Mouse (Mus musculus) embryonic facial prominence, embryonic 15.5 days (tissue): ENCODE data around the gene Jund. TPM values are rescaled to one million over a fixed set of nuclear protein-coding genes. Genes with fewer than 3 reads are reported as not detected.
A peak's percentile ranks its signal among the peaks of the same experiment; 100 is the strongest.

Source experiments
- ATAC-seq: fragments of 200-750 bp; cut with Nextera tagmentation; 2 replicates; pipeline ENCODE4 v1.8.0; 2017; ENCODE audit warnings: low read depth, moderate TSS enrichment; ENCODE audit not compliant: insufficient number of reproducible peaks, low FRiP score, low TSS enrichment
- H3K27ac ChIP-seq: fragments of 300-500 bp; sonication (generic); replicated peaks from 2 replicates; pipeline ENCODE4 v1.5.1; 2015; ENCODE audit warnings: mild to moderate bottlenecking, inconsistent platforms
- H3K27me3 ChIP-seq: fragments of 300-500 bp; sonication (generic); 2 replicates; pipeline ENCODE4 v1.6.1; 2015; ENCODE audit warnings: inconsistent platforms
- H3K36me3 ChIP-seq: fragments of 300-500 bp; sonication (generic); 2 replicates; pipeline ENCODE4 v1.6.1; 2015; ENCODE audit warnings: mild to moderate bottlenecking, inconsistent platforms
- H3K4me1 ChIP-seq: fragments of 300-500 bp; sonication (generic); 2 replicates; pipeline ENCODE4 v1.6.1; 2015; ENCODE audit warnings: inconsistent platforms
- H3K4me2 ChIP-seq: fragments of 300-500 bp; sonication (generic); replicated peaks from 2 replicates; pipeline ENCODE4 v1.6.1; 2015; ENCODE audit warnings: mild to moderate bottlenecking, inconsistent platforms
- H3K4me3 ChIP-seq: fragments of 300-500 bp; sonication (generic); replicated peaks from 2 replicates; pipeline ENCODE4 v1.5.1; 2015; ENCODE audit warnings: mild to moderate bottlenecking, inconsistent platforms
- H3K9ac ChIP-seq: fragments of 300-500 bp; sonication (generic); 2 replicates; pipeline ENCODE4 v1.6.1; 2015; ENCODE audit warnings: inconsistent platforms
- H3K9me3 ChIP-seq: fragments of 300-500 bp; sonication (generic); replicated peaks from 2 replicates; pipeline ENCODE4 v1.6.1; 2016; ENCODE audit warnings: inconsistent platforms
- WGBS: fragments of 180-500 bp; shearing (Covaris S2); methylation state at CpG from one replicate; pipeline ENCODE4 v1.1.7; 2015; 5-methylcytosine and 5-hydroxymethylcytosine counted together
- polyA plus RNA-seq: library from polyadenylated mRNA; unstranded; fragments of >200 nt; fragmentation: Nextera tagmentation; extraction: Ambion mirVana; gene quantifications from 2 replicates; pipeline ENCODE4 v1.2.1, GENCODE M21; 2015

Gene Jund
- polyA plus RNA-seq, 1 experiment from 2014 or later: 97.7 TPM

DNA sequence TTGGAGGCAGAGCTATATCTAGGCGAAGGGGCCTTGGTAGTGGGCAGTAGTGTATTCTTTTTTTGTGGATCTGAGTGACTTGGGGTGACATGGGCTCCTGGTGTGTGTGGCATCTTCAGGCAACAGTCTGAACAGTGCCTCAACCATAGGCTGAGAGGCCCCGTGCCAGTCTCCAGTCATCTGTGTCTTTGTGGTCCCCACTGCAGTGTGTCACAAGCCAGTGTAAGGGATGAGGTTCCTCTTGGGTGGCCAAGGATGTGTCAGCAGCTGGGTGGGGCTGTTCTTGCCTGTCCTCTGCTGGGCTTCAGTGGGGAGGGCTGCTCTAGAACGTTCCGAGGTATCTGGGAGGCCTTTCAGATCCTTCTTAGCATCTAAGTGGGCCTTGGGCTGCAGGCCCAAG, 32.2 kb downstream of the Jund start:
- no peak overlapping the region for H3K9ac ChIP-seq
- ATAC-seq: no peak
- peaks cover 61% of the 10 kb centered on the region for H3K27me3 ChIP-seq
- WGBS: 79% methylated on average over 4 of the region's 4 CpGs
- no peaks in the 10 kb centered on the region for H3K36me3 ChIP-seq
- no peak overlapping the region for H3K27ac ChIP-seq
- no peaks in the 10 kb centered on the region for H3K9me3 ChIP-seq
- peaks cover 5% of the 10 kb centered on the region; the same call in 1 of the 2 replicates for H3K4me1 ChIP-seq
- no peak overlapping the region for H3K4me3 ChIP-seq
- no peak overlapping the region for H3K4me2 ChIP-seq

DNA sequence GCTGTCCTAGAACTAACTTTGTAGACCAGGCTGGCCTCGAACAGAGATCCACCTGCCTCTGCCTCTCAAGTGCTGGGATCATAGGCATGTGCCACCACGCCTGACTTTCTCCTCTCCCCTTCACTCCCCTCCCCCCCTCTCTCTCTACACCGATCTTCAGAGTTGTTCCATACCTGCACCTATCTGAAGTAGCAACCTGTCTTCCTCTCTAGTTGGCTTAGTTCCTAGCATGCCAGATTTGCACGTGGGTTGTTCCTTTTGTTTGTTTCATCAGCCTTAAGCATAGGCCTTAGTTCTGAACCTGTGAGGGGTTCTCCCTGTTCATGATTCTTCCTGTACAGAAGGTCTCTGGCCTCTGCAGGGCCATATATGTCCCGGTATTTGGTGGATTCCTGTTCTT, 39.0 kb downstream of the Jund start:
- Histone ChIP-seq H3K4me2 (no peak overlapping the region), H3K27me3 (peaks cover 37% of the 10 kb centered on the region), H3K4me3 (no peak overlapping the region), H3K9me3 (no peaks in the 10 kb centered on the region), H3K36me3 (no peaks in the 10 kb centered on the region), H3K9ac (no peak overlapping the region), H3K4me1 (no peaks in the 10 kb centered on the region), H3K27ac (no peak overlapping the region)
- no peak for ATAC-seq
- 62% methylated on average over 5 of the region's 5 CpGs for WGBS

GRCm38 (mm10) chr8:70738211-70738610, 39.5 kb downstream of the Jund start:
- H3K36me3 ChIP-seq: no peaks in the 10 kb centered on the region
- no peak overlapping the region for H3K9ac ChIP-seq
- peaks cover 5% of the 10 kb centered on the region for H3K4me1 ChIP-seq
- 55% methylated on average over 3 of the region's 3 CpGs for WGBS
- no peaks in the 10 kb centered on the region for H3K9me3 ChIP-seq
- no peak overlapping the region for H3K4me2 ChIP-seq
- no peak overlapping the region for H3K4me3 ChIP-seq
- H3K27me3 ChIP-seq: peaks cover 38% of the 10 kb centered on the region
- ATAC-seq: no peak
- no peak overlapping the region for H3K27ac ChIP-seq

- Histone ChIP-seq H3K36me3 (no peaks in the 10 kb centered on the region), H3K27me3 (peaks cover 72% of the 10 kb centered on the region), H3K4me3 (no peak overlapping the region), H3K4me1 (peaks cover 17% of the 10 kb centered on the region), H3K9me3 (no peaks in the 10 kb centered on the region), H3K4me2 (no peak overlapping the region), H3K27ac (no peak overlapping the region), H3K9ac (no peak overlapping the region)
- ATAC-seq: no peak
- WGBS: 50% methylated on average over 5 of the region's 5 CpGs
Observed at GRCm38 (mm10) chr8:70741661-70742060, 42.9 kb downstream of the Jund start.

DNA sequence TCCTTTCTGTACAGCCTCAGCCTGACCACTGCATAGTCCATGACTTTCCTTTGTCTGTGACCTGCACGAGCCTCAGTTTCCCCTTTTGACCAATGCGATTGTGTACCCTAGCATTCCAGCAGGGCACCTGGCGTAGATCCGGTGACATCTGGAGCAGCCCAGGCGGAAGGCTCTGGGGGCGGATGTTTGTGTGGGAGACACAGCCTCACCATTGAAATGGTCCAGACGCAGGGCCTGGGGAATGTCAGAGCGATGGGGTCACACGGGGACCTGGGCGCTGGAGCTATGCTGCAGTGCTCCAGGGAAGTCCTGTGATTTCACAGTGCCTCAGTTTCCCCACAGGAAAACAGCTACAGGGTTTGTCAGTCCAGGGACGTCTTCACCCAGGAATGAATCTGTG, 43.4 kb downstream of the Jund start:
- Histone ChIP-seq H3K9ac (no peak overlapping the region), H3K4me2 (no peak overlapping the region), H3K9me3 (no peaks in the 10 kb centered on the region), H3K36me3 (no peaks in the 10 kb centered on the region), H3K4me1 (peaks cover 17% of the 10 kb centered on the region), H3K27me3 (peaks cover 77% of the 10 kb centered on the region), H3K4me3 (no peak overlapping the region), H3K27ac (no peak overlapping the region)
- 63% methylated on average over 11 of the region's 11 CpGs for WGBS
- ATAC-seq: no peak

DNA sequence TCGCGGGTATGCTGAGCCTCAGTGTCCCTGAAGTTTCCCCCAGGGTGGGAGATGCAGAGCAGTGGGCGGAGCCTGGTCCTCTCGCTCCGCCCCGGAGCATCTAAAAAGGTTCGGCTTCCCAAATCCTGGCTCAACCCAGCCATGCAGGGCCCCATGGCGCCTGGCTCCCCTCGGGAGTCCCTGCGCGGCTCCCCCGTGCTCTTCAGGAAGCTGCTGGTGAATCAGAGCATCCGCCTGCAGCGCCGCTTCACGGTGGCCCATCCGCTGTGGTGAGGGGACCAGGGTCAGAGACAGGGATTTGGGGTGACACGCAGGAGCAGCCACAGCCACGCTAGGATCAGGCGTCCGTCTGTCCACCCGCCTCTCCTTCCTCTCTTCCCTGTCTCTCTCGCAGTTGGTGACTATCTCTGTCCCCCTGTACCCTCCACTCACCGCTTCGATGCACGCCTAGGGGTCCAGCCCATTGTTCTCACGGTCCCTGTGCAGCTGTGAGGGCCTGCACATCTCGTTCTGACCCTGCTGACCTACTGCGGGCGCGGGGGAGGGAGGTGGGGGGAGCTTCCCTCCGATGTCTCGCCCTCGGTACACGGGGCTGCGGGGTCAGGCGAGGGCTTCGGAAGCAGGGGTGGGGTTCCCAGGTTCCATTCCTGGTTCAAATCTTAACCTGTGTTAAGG, 44.4 kb downstream of the Jund start:
- H3K4me1 ChIP-seq: peaks cover 17% of the 10 kb centered on the region
- H3K4me2 ChIP-seq: peak overlapping the region; percentile 49
- H3K27ac ChIP-seq: no peak overlapping the region
- no peak overlapping the region for H3K9ac ChIP-seq
- H3K36me3 ChIP-seq: no peaks in the 10 kb centered on the region
- no peaks in the 10 kb centered on the region for H3K9me3 ChIP-seq
- ATAC-seq: no peak
- WGBS: 5% methylated on average over 38 of the region's 38 CpGs
- peak overlapping the region; percentile 37; the same call in 1 of the 2 replicates for H3K4me3 ChIP-seq
- H3K27me3 ChIP-seq: peaks cover 83% of the 10 kb centered on the region

- H3K4me3 ChIP-seq: peak overlapping the region; percentile 37
- H3K9me3 ChIP-seq: no peaks in the 10 kb centered on the region
- peaks cover 87% of the 10 kb centered on the region for H3K27me3 ChIP-seq
- no peak overlapping the region for H3K9ac ChIP-seq
- peak overlapping the region; percentile 49 for H3K4me2 ChIP-seq
- ATAC-seq: no peak
- H3K4me1 ChIP-seq: peaks cover 17% of the 10 kb centered on the region
- H3K36me3 ChIP-seq: no peaks in the 10 kb centered on the region
- H3K27ac ChIP-seq: no peak overlapping the region
- WGBS: 5% methylated on average over 48 of the region's 48 CpGs
Observed at GRCm38 (mm10) chr8:70743656-70744590, 45.2 kb downstream of the Jund start.

GRCm38 (mm10) chr8:70744806-70745205, 46.1 kb downstream of the Jund start:
- peaks cover 89% of the 10 kb centered on the region for H3K27me3 ChIP-seq
- H3K4me2 ChIP-seq: no peak overlapping the region
- peaks cover 17% of the 10 kb centered on the region for H3K4me1 ChIP-seq
- WGBS: 48% methylated on average over 11 of the region's 11 CpGs
- H3K36me3 ChIP-seq: no peaks in the 10 kb centered on the region
- H3K9me3 ChIP-seq: no peaks in the 10 kb centered on the region
- H3K27ac ChIP-seq: no peak overlapping the region
- H3K4me3 ChIP-seq: no peak overlapping the region
- H3K9ac ChIP-seq: no peak overlapping the region
- no peak for ATAC-seq

DNA sequence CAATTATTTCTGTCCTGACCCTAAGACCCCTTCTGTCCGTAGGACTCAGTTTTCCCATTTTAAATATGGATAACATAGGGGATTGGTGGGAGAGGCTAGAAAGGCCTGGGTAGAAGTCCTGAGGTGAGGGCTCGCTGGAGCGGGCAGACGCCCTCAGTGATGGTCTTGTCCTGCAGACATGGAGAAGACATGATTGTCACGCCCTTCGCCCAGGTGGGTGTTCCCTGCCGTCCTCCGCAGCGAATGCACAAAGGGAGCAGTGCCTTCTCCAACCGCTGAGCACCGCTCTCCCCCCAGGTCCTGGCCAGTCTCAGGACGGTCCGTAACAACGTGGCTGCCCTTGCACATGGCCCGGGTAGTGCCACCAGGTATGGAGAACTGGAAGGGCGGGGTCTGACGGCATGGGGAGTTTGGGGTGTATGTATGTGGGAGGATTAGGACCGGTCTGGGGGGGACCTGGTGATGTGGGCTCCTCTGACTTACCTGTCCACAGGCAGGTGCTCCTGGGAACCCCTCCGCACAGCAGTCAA, 47.0 kb downstream of the Jund start:
- whole genome bisulfite sequencing: 61% methylated on average over 19 of the region's 19 CpGs
- H3K27me3 ChIP-seq: peaks cover 81% of the 10 kb centered on the region
- H3K4me2 ChIP-seq: no peak overlapping the region
- H3K4me3 ChIP-seq: no peak overlapping the region
- peaks cover 17% of the 10 kb centered on the region for H3K4me1 ChIP-seq
- no peaks in the 10 kb centered on the region for H3K36me3 ChIP-seq
- H3K27ac ChIP-seq: no peak overlapping the region
- ATAC-seq: no peak
- no peak overlapping the region for H3K9ac ChIP-seq
- no peaks in the 10 kb centered on the region for H3K9me3 ChIP-seq

DNA sequence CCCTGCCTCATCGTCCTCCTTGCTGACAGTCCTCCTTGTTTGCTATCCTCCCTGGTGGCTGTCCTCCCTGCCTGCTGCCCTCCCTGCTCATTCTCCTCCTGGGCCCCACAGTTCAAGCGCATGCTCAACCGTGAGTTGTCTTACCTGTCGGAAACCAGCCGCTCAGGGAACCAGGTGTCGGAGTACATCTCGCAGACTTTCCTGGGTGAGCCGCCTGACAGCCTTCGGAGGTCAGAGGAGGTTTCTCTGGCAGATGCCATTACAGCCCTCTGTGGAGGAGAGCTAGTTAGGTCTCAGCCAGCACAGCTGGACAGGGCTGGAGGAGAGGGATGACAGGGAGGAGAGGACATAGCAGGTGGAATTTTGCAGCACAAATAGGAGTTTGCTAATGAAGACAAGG, 47.9 kb downstream of the Jund start:
- ATAC-seq: no peak
- WGBS: 54% methylated on average over 9 of the region's 9 CpGs
- peaks cover 73% of the 10 kb centered on the region for H3K27me3 ChIP-seq

GRCm38 (mm10) chr8:70747211-70747890, 48.6 kb downstream of the Jund start:
- H3K27me3 ChIP-seq: peaks cover 66% of the 10 kb centered on the region
- H3K4me2 ChIP-seq: no peak overlapping the region
- peaks cover 20% of the 10 kb centered on the region for H3K4me1 ChIP-seq
- no peak for ATAC-seq
- H3K4me3 ChIP-seq: no peak overlapping the region
- H3K9ac ChIP-seq: no peak overlapping the region
- H3K9me3 ChIP-seq: no peaks in the 10 kb centered on the region
- no peaks in the 10 kb centered on the region for H3K36me3 ChIP-seq
- WGBS: 83% methylated on average over 18 of the region's 18 CpGs
- H3K27ac ChIP-seq: no peak overlapping the region

More for the DNA sequence above, 47.9 kb downstream of the Jund start:
- Histone ChIP-seq H3K4me2 (no peak overlapping the region), H3K4me3 (no peak overlapping the region), H3K9ac (no peak overlapping the region), H3K36me3 (no peaks in the 10 kb centered on the region), H3K9me3 (no peaks in the 10 kb centered on the region), H3K4me1 (peaks cover 17% of the 10 kb centered on the region), H3K27ac (no peak overlapping the region)
